Mouse (Mus musculus) hindbrain, embryonic 13.5 days (tissue): Measurements from ENCODE around the gene Snrpd3. TPM values are rescaled to one million over a fixed set of nuclear protein-coding genes. Genes with fewer than 3 reads are reported as not detected.
"Not testable (repeated sequence)": the region's sequence is repeated elsewhere in the genome, so short reads cannot be mapped to it uniquely, and the experiment has no call there.

Source experiments
- ATAC-seq: fragments of 200-750 bp; cut with Nextera tagmentation; 2 replicates; pipeline ENCODE4 v1.8.0; 2017; ENCODE audit warnings: moderate TSS enrichment; ENCODE audit not compliant: low FRiP score
- H3K27ac ChIP-seq: fragments of 300-500 bp; sonication (generic); 2 replicates; pipeline ENCODE4 v1.5.1; 2015; ENCODE audit warnings: inconsistent platforms, mild to moderate bottlenecking, moderate library complexity
- H3K27me3 ChIP-seq: fragments of 300-500 bp; sonication (generic); 2 replicates; pipeline ENCODE4 v1.6.1; 2015; ENCODE audit warnings: mild to moderate bottlenecking, inconsistent platforms
- H3K36me3 ChIP-seq: fragments of 300-500 bp; sonication (generic); 2 replicates; pipeline ENCODE4 v1.6.1; 2015; ENCODE audit warnings: mild to moderate bottlenecking, inconsistent platforms
- H3K4me1 ChIP-seq: fragments of 300-500 bp; sonication (generic); replicated peaks from 2 replicates; pipeline ENCODE4 v1.6.1; 2015; ENCODE audit warnings: inconsistent platforms
- H3K4me2 ChIP-seq: fragments of 300-500 bp; sonication (generic); 2 replicates; pipeline ENCODE4 v1.6.1; 2015; ENCODE audit warnings: inconsistent platforms, mild to moderate bottlenecking, moderate library complexity
- H3K4me3 ChIP-seq: fragments of 300-500 bp; sonication (generic); 2 replicates; pipeline ENCODE4 v1.5.1; 2015; ENCODE audit warnings: mild to moderate bottlenecking, inconsistent platforms
- H3K9ac ChIP-seq: fragments of 300-500 bp; sonication (generic); 2 replicates; pipeline ENCODE4 v1.6.1; 2015; ENCODE audit warnings: mild to moderate bottlenecking, inconsistent platforms
- H3K9me3 ChIP-seq: fragments of 300-500 bp; sonication (generic); 2 replicates; pipeline ENCODE4 v1.6.1; 2016; ENCODE audit warnings: inconsistent platforms
- WGBS: fragments of 180-500 bp; shearing (Covaris S2); methylation state at CpG from one replicate; pipeline ENCODE4 v1.1.7; 2015; 5-methylcytosine and 5-hydroxymethylcytosine counted together
- polyA plus RNA-seq: library from polyadenylated mRNA; unstranded; fragments of >200 nt; fragmentation: Nextera tagmentation; extraction: Ambion mirVana; gene quantifications from 2 replicates; pipeline ENCODE4 v1.2.1, GENCODE M21; 2015

Snrpd3 gene
- polyA plus RNA-seq: 148 and 153 TPM in 2 replicates

DNA sequence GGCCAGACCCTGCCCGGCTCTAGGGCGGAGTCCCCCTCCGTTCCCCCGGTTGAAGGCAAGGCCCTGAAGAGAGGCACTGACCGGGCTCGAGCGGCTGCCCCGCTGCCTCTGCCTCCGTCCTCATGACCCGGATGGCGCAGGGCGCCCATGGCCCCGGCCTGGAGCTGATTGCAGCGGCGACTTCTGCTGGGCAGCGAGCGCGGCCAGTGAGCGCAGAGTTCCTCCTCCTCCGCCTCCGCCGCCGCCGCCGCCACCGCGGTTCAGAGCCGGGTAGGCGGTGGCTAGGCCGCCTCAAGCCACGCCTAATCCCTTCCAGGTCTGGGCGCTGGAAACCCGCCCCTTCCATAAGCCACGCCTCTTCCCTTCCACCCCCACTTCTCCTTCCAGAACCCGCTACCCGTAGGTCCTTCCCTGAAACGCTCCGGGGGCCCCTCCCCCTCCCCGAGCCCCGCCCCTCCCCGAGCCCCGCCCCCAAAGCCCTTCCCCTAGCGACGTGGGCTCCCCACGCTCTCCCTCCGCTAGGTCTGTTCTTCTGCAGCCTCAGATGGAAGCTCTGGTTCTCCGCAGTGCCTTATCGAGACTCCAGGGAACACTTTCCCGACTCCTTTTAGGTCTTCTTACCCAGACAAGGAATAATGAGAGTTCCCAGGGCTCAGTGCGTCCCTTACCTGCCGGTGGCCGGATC, at the start of gene Snrpd3:
TSS of gene Snrpd3 (plus strand) at position 479 of the 685 bp plus-strand sequence.
- H3K36me3 ChIP-seq: peaks cover 24% of the 10 kb centered on the region
- peak; percentile 98 for ATAC-seq
- 1% methylated on average over 35 of the region's 52 CpGs for WGBS
- H3K4me2 ChIP-seq: peak within 1 kb of the TSS; percentile 92
- H3K9me3 ChIP-seq: no peaks in the 10 kb centered on the region
- peaks cover 59% of the 10 kb centered on the region for H3K4me1 ChIP-seq
- H3K27ac ChIP-seq: peak within 1 kb of the TSS; percentile 95
- H3K9ac ChIP-seq: peak within 1 kb of the TSS; percentile 94
- H3K4me3 ChIP-seq: peak within 1 kb of the TSS; percentile 87
- H3K27me3 ChIP-seq: no peaks in the 10 kb centered on the region

DNA sequence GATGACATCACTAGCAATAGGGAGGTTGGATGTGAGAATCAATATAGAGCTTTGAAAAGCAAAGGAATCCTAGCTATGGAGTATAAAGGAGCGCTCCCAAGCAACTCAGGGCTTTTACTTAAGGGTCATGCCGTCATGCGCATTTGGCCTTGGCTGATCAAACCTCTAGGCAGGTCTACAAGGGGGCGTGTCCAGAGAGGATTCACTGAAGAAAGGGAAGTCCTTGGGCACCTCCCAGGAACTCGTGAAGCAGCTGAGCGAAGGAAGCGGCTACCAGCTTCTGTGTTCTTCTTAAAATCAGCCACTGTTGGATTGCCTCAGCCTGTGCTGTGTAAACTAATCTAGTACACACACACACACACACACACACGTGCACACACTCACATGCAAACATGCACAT, 43.9 kb upstream of the Snrpd3 start:
- no peak for ATAC-seq
- no peaks in the 10 kb centered on the region for H3K36me3 ChIP-seq
- peaks cover 7% of the 10 kb centered on the region for H3K4me1 ChIP-seq
- H3K27me3 ChIP-seq: no peaks in the 10 kb centered on the region
- H3K9me3 ChIP-seq: no peaks in the 10 kb centered on the region
- no peak overlapping the region for H3K9ac ChIP-seq
- 81% methylated on average over 8 of the region's 8 CpGs for WGBS
- no peak overlapping the region for H3K4me3 ChIP-seq
- H3K27ac ChIP-seq: no peak overlapping the region
- no peak overlapping the region for H3K4me2 ChIP-seq

DNA sequence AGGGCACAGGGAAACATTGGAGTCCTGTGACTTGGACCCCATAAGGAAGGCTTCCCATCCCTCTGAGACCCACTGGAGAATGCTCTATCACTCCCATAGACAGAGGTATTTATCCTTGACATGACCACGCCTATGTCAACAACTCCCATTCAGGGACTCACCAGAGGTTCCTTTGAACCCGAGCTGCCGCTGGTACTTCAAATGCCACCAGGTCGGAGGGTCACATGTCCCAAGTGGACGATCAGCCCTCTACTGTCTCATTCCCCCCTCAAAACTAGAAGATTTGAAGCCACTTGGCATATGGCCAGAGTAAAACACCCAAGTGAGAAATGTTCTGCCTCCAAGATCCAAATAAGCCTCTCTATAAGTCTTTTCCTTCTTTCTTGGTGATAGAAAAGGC, 42.8 kb upstream of the Snrpd3 start:
- Histone ChIP-seq H3K36me3 (no peaks in the 10 kb centered on the region), H3K27ac (no peak overlapping the region), H3K27me3 (no peaks in the 10 kb centered on the region), H3K4me2 (no peak overlapping the region), H3K9me3 (no peaks in the 10 kb centered on the region), H3K4me1 (peaks cover 7% of the 10 kb centered on the region), H3K9ac (no peak overlapping the region), H3K4me3 (no peak overlapping the region)
- WGBS: 26% methylated on average over 5 of the region's 5 CpGs
- ATAC-seq: no peak

DNA sequence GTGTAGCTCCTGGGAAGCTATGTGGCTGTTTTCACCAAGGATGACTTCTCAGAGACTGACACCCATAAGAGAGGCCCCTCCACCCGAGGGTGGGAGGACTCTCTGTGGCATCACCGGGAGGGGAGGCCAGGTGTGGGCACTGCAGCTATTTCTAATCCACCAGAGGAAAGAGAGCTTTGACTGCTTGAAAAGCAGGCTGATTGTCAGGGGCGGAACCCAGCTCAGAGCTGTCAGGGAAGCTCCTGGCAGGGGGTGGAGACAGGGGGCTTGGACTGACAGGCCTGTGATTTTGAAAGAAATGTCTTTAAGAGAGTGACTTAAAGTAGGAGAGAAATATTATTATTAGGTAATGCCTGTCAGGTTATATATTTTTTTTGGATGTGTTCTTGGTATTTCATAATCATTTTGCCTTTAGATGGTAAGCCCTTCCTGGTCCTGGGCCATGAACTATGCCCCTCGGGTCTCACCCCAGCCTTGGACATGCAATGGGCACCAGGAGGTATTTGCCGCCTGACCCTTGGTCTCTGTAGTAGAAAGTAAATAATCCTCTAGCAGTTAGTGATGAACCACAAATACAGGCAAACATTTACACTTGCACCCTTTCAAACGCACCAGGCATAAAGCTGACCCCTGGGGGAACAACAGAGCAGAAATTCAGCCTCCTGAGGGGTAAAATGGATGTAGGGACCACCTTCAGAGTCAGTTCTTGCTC, 42.1 kb upstream of the Snrpd3 start:
- not testable (repeated sequence) for H3K9me3 ChIP-seq, H3K4me1 ChIP-seq, H3K9ac ChIP-seq, H3K27ac ChIP-seq, H3K4me3 ChIP-seq, ATAC-seq, H3K27me3 ChIP-seq, H3K4me2 ChIP-seq, H3K36me3 ChIP-seq
- 29% methylated on average over 5 of the region's 6 CpGs for WGBS

DNA sequence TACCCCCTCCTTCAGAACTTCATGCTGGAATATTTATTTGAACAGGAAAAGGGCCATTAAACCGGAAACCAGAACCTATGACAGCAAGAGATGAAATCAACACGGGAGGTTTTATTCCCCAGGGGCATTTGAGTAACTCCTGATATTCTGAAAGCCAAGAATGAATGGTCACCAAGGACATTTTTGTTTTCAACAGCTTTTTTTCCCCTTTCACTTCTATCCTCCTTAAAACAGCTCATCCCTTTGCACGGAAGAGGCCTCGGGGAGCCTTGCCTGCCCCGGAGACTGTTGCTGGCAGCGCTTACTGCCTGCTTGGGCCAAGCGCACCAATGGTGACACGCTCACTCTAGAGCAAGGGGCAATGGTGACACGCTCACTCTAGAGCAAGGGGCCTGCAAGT, 40.3 kb upstream of the Snrpd3 start:
- Histone ChIP-seq H3K27ac (no peak overlapping the region), H3K36me3 (no peaks in the 10 kb centered on the region), H3K4me1 (peaks cover 7% of the 10 kb centered on the region), H3K27me3 (no peaks in the 10 kb centered on the region), H3K4me2 (no peak overlapping the region), H3K9me3 (no peaks in the 10 kb centered on the region), H3K9ac (no peak overlapping the region), H3K4me3 (no peak overlapping the region)
- 79% methylated on average over 9 of the region's 9 CpGs for WGBS
- ATAC-seq: no peak

DNA sequence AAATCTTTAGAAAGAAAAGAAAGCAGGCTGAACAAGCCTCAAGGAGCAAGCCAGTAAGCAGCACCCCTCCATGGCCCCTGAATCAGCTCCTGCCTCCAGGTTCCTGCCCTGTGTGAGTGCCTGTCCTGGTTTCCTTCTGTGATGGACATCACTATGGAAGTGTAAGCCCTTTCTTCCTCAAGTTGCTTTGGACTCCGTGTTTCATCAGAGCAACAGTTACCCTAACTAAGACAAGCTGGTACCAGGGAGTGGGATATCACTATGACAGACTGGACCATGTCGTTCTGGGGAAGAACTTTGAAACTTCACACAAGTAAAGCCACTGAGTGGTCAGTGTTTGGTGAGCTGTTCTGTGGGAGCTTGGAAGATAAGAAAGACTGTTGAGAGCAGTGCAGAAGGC, 37.4 kb upstream of the Snrpd3 start:
- no peak for ATAC-seq
- no peak overlapping the region for H3K4me2 ChIP-seq
- WGBS: 87% methylated on average over 2 of the region's 2 CpGs

DNA sequence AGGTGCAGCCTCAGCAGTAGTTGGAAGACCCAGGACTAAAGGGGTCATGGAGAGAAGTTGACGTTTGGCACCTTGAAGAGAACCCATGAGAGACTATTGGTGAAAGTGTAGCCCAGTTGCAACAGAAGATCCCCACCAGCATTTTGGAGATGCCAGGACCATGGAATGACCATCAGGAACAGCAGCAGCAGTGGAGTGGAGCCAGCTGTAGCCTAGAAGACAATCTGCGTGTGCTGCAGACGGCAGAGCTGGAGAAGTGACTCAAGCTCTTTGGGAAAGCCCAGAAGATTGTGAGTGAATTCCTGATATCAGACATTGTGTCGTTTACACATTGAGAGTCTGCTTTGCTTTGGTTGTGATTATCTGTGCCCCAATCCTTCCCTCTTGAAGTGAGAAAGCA, 35.6 kb upstream of the Snrpd3 start:
- no peak for ATAC-seq
- Histone ChIP-seq H3K4me2 (no peak overlapping the region), H3K27ac (no peak overlapping the region), H3K9me3 (no peaks in the 10 kb centered on the region), H3K4me3 (no peak overlapping the region), H3K36me3 (no peaks in the 10 kb centered on the region), H3K4me1 (no peaks in the 10 kb centered on the region), H3K27me3 (no peaks in the 10 kb centered on the region), H3K9ac (no peak overlapping the region)
- WGBS: 87% methylated on average over 4 of the region's 4 CpGs

More for the DNA sequence above, 37.4 kb upstream of the Snrpd3 start:
- H3K27ac ChIP-seq: no peak overlapping the region
- peaks cover 2% of the 10 kb centered on the region; the same call in 1 of the 2 replicates for H3K4me1 ChIP-seq
- H3K9ac ChIP-seq: no peak overlapping the region
- no peak overlapping the region for H3K4me3 ChIP-seq
- no peaks in the 10 kb centered on the region for H3K9me3 ChIP-seq
- H3K27me3 ChIP-seq: no peaks in the 10 kb centered on the region
- H3K36me3 ChIP-seq: no peaks in the 10 kb centered on the region

DNA sequence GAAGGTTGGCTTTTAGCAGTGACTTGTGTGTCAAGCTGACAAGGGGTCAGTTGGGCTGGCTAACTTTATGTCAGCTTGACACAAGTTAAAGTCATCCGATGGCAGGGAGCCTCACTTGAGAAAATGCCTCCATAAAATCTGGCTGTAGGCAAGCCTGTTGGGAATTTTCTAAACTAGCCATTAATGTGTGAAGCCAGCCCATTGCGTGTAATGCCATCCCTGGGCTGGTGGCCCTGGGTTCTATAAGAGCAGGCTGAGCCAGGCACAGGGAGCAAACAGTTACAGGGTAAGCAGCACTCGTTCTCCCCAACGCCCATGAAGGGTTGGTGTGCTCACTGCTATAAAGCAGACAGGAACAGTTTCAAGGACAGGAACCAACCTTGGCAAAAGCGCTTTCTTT, 35.1 kb upstream of the Snrpd3 start:
- Histone ChIP-seq H3K27me3 (no peaks in the 10 kb centered on the region), H3K4me1 (no peaks in the 10 kb centered on the region), H3K27ac (no peak overlapping the region), H3K9ac (no peak overlapping the region), H3K36me3 (no peaks in the 10 kb centered on the region), H3K4me2 (no peak overlapping the region), H3K9me3 (no peaks in the 10 kb centered on the region), H3K4me3 (no peak overlapping the region)
- no peak for ATAC-seq
- 96% methylated on average over 5 of the region's 5 CpGs for WGBS

DNA sequence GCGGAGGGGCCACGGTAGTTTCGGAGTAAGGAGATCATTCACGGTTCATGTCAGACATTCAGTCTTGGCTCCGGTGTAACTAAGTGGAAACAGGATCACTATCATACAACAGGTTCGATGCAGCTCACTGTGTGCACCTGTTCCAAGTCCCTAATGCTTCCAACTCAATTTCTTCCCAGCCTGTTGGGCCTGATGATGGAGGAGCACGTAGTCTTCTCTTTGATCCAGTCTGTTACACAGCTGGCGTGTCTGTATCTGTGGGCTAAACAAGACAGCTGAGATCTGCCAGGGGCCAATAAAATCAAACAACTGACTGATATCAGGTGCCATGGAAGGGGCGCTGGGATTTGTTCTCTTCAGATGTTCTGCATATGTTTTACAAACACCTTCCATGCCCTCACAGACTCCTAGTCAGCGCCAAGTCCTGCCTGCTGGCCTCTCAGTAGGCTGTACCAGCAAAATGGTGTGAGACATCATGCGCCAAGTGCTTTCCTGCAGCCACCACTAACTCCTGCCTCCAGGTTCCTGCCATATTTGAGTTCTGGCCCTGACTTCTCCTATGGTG, 34.4 kb upstream of the Snrpd3 start:
- no peak overlapping the region for H3K4me2 ChIP-seq
- H3K27me3 ChIP-seq: no peaks in the 10 kb centered on the region
- H3K9ac ChIP-seq: no peak overlapping the region
- no peaks in the 10 kb centered on the region for H3K4me1 ChIP-seq
- H3K9me3 ChIP-seq: no peaks in the 10 kb centered on the region
- H3K27ac ChIP-seq: no peak overlapping the region
- 90% methylated on average over 11 of the region's 11 CpGs for WGBS
- no peak overlapping the region for H3K4me3 ChIP-seq
- no peak for ATAC-seq
- H3K36me3 ChIP-seq: no peaks in the 10 kb centered on the region

DNA sequence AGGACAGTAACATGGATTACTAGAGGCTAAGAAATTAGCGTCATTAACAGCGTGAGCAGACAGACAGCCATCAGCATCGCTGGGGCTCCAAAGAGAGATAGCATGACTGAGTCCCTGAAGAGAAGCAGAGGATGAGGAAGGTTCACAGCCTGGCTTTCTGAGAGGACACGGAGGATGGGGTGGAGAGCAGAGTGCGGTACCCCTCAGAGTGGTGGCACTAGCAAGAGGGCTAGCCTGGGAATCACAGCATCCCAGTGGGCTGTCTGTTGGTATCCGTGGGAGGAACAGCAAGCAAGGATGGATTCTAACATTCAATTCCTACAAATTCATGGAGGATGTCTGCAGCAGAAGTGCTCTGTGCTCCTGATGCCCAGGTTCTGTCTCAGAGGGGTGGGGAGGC, 33.3 kb upstream of the Snrpd3 start:
- H3K27ac ChIP-seq: no peak overlapping the region
- no peak overlapping the region for H3K9ac ChIP-seq
- 93% methylated on average over 6 of the region's 6 CpGs for WGBS
- no peak overlapping the region for H3K4me2 ChIP-seq
- H3K4me3 ChIP-seq: no peak overlapping the region
- H3K36me3 ChIP-seq: no peaks in the 10 kb centered on the region
- no peaks in the 10 kb centered on the region for H3K9me3 ChIP-seq
- ATAC-seq: no peak
- no peaks in the 10 kb centered on the region for H3K4me1 ChIP-seq
- H3K27me3 ChIP-seq: no peaks in the 10 kb centered on the region

DNA sequence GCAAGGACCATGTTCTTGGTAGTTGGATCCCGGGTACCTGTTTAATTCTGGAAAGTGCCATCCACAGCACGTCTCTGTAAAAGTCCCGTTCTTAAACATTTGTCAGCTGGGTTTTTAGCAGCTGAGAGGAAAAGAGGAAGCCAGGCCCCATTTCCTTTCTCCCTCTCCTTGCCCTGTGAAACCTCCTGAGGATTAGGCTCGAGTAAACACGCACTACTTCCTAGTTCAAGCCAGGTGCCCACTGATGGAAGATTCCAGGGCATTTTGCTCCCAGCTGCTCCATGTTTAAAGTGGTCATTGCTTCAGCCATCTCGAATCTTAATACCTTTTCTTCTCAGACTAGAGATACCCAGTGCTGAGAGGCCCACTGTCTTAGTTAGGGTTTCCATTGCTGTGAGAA, 32.6 kb upstream of the Snrpd3 start:
- 79% methylated on average over 6 of the region's 6 CpGs for WGBS
- no peaks in the 10 kb centered on the region for H3K9me3 ChIP-seq
- no peaks in the 10 kb centered on the region for H3K27me3 ChIP-seq
- H3K9ac ChIP-seq: no peak overlapping the region; the same call in 1 of the 2 replicates
- no peak overlapping the region for H3K4me2 ChIP-seq
- H3K36me3 ChIP-seq: no peaks in the 10 kb centered on the region
- H3K4me3 ChIP-seq: no peak overlapping the region
- H3K27ac ChIP-seq: no peak overlapping the region
- ATAC-seq: no peak
- H3K4me1 ChIP-seq: no peaks in the 10 kb centered on the region

DNA sequence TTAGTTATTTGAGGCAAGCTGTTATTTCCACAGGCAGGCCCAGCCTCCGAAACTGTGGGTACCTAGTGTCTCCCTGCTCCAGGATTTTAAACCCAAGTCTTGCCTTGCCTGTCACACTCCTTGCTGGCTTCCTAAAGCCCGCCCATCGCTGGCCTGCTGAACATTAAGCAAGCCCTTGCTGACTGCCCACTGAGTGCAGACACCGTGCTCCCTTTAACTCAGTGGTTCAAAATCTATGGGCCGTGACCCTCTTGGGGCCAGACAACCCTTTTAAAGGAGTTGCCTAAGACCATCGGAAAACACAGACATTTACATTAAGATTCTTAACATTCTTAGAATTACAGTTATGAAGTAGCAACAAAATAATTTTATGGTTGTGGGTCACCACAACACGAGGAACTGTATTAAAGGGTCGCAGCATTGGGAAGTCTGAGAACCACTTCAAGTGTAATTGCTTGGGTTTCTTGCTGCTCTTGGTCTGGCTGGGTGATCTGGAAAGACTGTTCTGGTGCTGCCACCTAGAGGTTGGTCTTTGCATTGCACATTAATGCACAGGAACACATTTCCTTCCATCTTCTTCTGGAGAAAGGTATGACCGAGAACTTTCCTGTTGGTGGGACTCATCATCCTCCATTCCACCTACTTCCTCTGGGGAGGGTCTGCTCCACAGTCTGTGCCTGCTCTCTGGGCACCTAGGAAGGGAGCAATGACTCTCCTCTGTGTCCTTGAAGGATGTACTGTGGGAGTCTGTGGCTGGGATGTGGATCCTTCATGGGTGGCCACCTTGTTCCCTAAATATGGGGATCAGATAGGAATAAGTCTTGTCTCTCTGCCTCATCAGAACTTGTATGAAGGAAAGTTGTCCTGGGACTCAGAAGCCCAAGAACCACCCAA, 31.0 kb upstream of the Snrpd3 start:
- H3K27me3 ChIP-seq: no peaks in the 10 kb centered on the region
- 59% methylated on average over 9 of the region's 9 CpGs for WGBS
- H3K9me3 ChIP-seq: no peaks in the 10 kb centered on the region
- no peaks in the 10 kb centered on the region for H3K36me3 ChIP-seq
- H3K4me2 ChIP-seq: no peak overlapping the region
- no peak overlapping the region for H3K9ac ChIP-seq
- ATAC-seq: no peak
- no peaks in the 10 kb centered on the region for H3K4me1 ChIP-seq
- no peak overlapping the region for H3K27ac ChIP-seq
- no peak overlapping the region for H3K4me3 ChIP-seq
